Mouse (Mus musculus) midbrain, embryonic 16.5 days (tissue): ENCODE data around the gene Clec12a. TPM values are rescaled to one million over a fixed set of nuclear protein-coding genes. Genes with fewer than 3 reads are reported as not detected.

Source experiments
- ATAC-seq: fragments of 200-750 bp; cut with Nextera tagmentation; 2 replicates; pipeline ENCODE4 v1.8.0; 2017; ENCODE audit warnings: moderate TSS enrichment
- H3K27ac ChIP-seq: fragments of 300-500 bp; sonication (generic); 2 replicates; pipeline ENCODE4 v1.5.1; 2014; ENCODE audit warnings: mild to moderate bottlenecking, low read length, mixed read lengths
- H3K27me3 ChIP-seq: fragments of 300-500 bp; sonication (generic); 2 replicates; pipeline ENCODE4 v1.6.1; 2014; ENCODE audit warnings: low read depth, low read length, mixed read lengths; ENCODE audit not compliant: control insufficient read depth, insufficient read depth
- H3K36me3 ChIP-seq: fragments of 300-500 bp; sonication (generic); 2 replicates; pipeline ENCODE4 v1.6.1; 2014; ENCODE audit warnings: mild to moderate bottlenecking, low read length, moderate library complexity, mixed read lengths; ENCODE audit not compliant: control insufficient read depth, insufficient read depth
- H3K4me1 ChIP-seq: fragments of 300-500 bp; sonication (generic); 2 replicates; pipeline ENCODE4 v1.6.1; 2014; ENCODE audit warnings: mild to moderate bottlenecking, low read length, mixed read lengths; ENCODE audit not compliant: control insufficient read depth, insufficient read depth
- H3K4me2 ChIP-seq: fragments of 300-500 bp; sonication (generic); 2 replicates; pipeline ENCODE4 v1.6.1; 2014; ENCODE audit warnings: mild to moderate bottlenecking, low read length, mixed read lengths
- H3K4me3 ChIP-seq: fragments of 300-500 bp; sonication (generic); 2 replicates; pipeline ENCODE4 v1.5.1; 2014; ENCODE audit warnings: low read depth, mild to moderate bottlenecking, low read length, moderate library complexity, mixed read lengths
- H3K9ac ChIP-seq: fragments of 300-500 bp; sonication (generic); 2 replicates; pipeline ENCODE4 v1.6.1; 2014; ENCODE audit warnings: low read depth, low read length, mixed read lengths
- H3K9me3 ChIP-seq: fragments of 300-500 bp; sonication (generic); replicated peaks from 2 replicates; pipeline ENCODE4 v1.6.1; 2014; ENCODE audit warnings: mild to moderate bottlenecking, low read length, mixed read lengths; ENCODE audit not compliant: control insufficient read depth, poor library complexity, severe bottlenecking
- WGBS: fragments of 180-500 bp; shearing (Covaris S2); extraction: QIAGEN DNeasy Blood & Tissue Kit; methylation state at CpG from one replicate; pipeline ENCODE4 v1.1.7; 2014; 5-methylcytosine and 5-hydroxymethylcytosine counted together
- polyA plus RNA-seq: library from polyadenylated mRNA; unstranded; fragments of >200 nt; fragmentation: Nextera tagmentation; extraction: Ambion mirVana; gene quantifications from 2 replicates; pipeline ENCODE4 v1.2.1, GENCODE M21; 2015

The Clec12a gene
- polyA plus RNA-seq, 1 experiment from 2014 or later: 0.28 TPM

GRCm38 (mm10) chr6:129359515-129359914 lies 17.0 kb downstream of the Clec12a start:
- Histone ChIP-seq H3K4me1 (no peaks in the 10 kb centered on the region), H3K4me3 (no peak overlapping the region), H3K36me3 (no peaks in the 10 kb centered on the region), H3K9ac (no peak overlapping the region), H3K27ac (no peak overlapping the region), H3K9me3 (no peaks in the 10 kb centered on the region), H3K27me3 (no peaks in the 10 kb centered on the region), H3K4me2 (no peak overlapping the region)
- ATAC-seq: no peak
- 98% methylated on average over 2 of the region's 2 CpGs for WGBS

- H3K4me2 ChIP-seq: no peak overlapping the region
- ATAC-seq: no peak
- WGBS: 33% methylated on average over 1 of the region's 1 CpGs
Measured at GRCm38 (mm10) chr6:129363942-129364341, 21.5 kb downstream of the Clec12a start.

GRCm38 (mm10) chr6:129365959-129366359 lies 23.5 kb downstream of the Clec12a start:
- Histone ChIP-seq H3K27me3 (no peaks in the 10 kb centered on the region), H3K4me1 (no peaks in the 10 kb centered on the region), H3K4me2 (no peak overlapping the region), H3K4me3 (no peak overlapping the region), H3K9me3 (no peaks in the 10 kb centered on the region), H3K27ac (no peak overlapping the region), H3K36me3 (no peaks in the 10 kb centered on the region), H3K9ac (0 out of 2 replicates have a peak overlapping the region, but pooled peaks have one; percentile 20)
- 14% methylated on average over 6 of the region's 6 CpGs for WGBS
- ATAC-seq: peak; percentile 76

More at GRCm38 (mm10) chr6:129363942-129364341, 21.5 kb downstream of the Clec12a start:
- Histone ChIP-seq H3K4me1 (no peaks in the 10 kb centered on the region), H3K4me3 (no peak overlapping the region), H3K9me3 (no peaks in the 10 kb centered on the region), H3K9ac (no peak overlapping the region), H3K27ac (no peak overlapping the region), H3K27me3 (no peaks in the 10 kb centered on the region), H3K36me3 (no peaks in the 10 kb centered on the region)

GRCm38 (mm10) chr6:129369374-129370132 lies 27.1 kb downstream of the Clec12a start:
- Histone ChIP-seq H3K9ac (no peak overlapping the region), H3K27ac (no peak overlapping the region), H3K4me3 (no peak overlapping the region), H3K4me1 (no peaks in the 10 kb centered on the region), H3K27me3 (no peaks in the 10 kb centered on the region), H3K9me3 (no peaks in the 10 kb centered on the region), H3K36me3 (no peaks in the 10 kb centered on the region), H3K4me2 (no peak overlapping the region)
- no peak for ATAC-seq
- WGBS: 80% methylated on average over 7 of the region's 7 CpGs

GRCm38 (mm10) chr6:129374937-129375471 lies 32.5 kb downstream of the Clec12a start:
- ATAC-seq: no peak
- H3K27ac ChIP-seq: no peak overlapping the region
- no peaks in the 10 kb centered on the region for H3K36me3 ChIP-seq
- H3K27me3 ChIP-seq: no peaks in the 10 kb centered on the region
- H3K4me3 ChIP-seq: no peak overlapping the region
- no peaks in the 10 kb centered on the region for H3K4me1 ChIP-seq
- H3K9me3 ChIP-seq: no peaks in the 10 kb centered on the region
- H3K9ac ChIP-seq: no peak overlapping the region
- WGBS: 93% methylated on average over 2 of the region's 2 CpGs
- H3K4me2 ChIP-seq: no peak overlapping the region

GRCm38 (mm10) chr6:129380454-129380853 lies 38.0 kb downstream of the Clec12a start:
- ATAC-seq: no peak
- Histone ChIP-seq H3K27ac (no peak overlapping the region), H3K4me3 (no peak overlapping the region), H3K9ac (no peak overlapping the region), H3K4me1 (0 out of 2 replicates have a peak, but pooled peaks cover 2% of the 10 kb centered on the region), H3K36me3 (no peaks in the 10 kb centered on the region), H3K9me3 (no peaks in the 10 kb centered on the region), H3K4me2 (no peak overlapping the region), H3K27me3 (no peaks in the 10 kb centered on the region)
- 73% methylated on average over 4 of the region's 4 CpGs for WGBS

GRCm38 (mm10) chr6:129381736-129382135 lies 39.2 kb downstream of the Clec12a start:
- H3K36me3 ChIP-seq: no peaks in the 10 kb centered on the region
- H3K4me2 ChIP-seq: no peak overlapping the region
- H3K9ac ChIP-seq: no peak overlapping the region
- no peaks in the 10 kb centered on the region for H3K9me3 ChIP-seq
- WGBS: 84% methylated on average over 1 of the region's 1 CpGs
- ATAC-seq: no peak
- H3K27me3 ChIP-seq: no peaks in the 10 kb centered on the region
- no peak overlapping the region for H3K4me3 ChIP-seq
- no peak overlapping the region for H3K27ac ChIP-seq
- 0 out of 2 replicates have a peak, but pooled peaks cover 2% of the 10 kb centered on the region for H3K4me1 ChIP-seq

GRCm38 (mm10) chr6:129383466-129383865 lies 41.0 kb downstream of the Clec12a start:
- H3K9ac ChIP-seq: no peak overlapping the region
- H3K4me1 ChIP-seq: 0 out of 2 replicates have a peak, but pooled peaks cover 2% of the 10 kb centered on the region
- no peak overlapping the region for H3K27ac ChIP-seq
- no peaks in the 10 kb centered on the region for H3K9me3 ChIP-seq
- ATAC-seq: no peak
- H3K4me3 ChIP-seq: no peak overlapping the region
- H3K36me3 ChIP-seq: no peaks in the 10 kb centered on the region
- H3K4me2 ChIP-seq: no peak overlapping the region
- WGBS: 83% methylated on average over 3 of the region's 3 CpGs
- H3K27me3 ChIP-seq: no peaks in the 10 kb centered on the region

- H3K4me1 ChIP-seq: 0 out of 2 replicates have a peak, but pooled peaks cover 2% of the 10 kb centered on the region
- no peaks in the 10 kb centered on the region for H3K9me3 ChIP-seq
- H3K27ac ChIP-seq: no peak overlapping the region
- ATAC-seq: no peak
- no peaks in the 10 kb centered on the region for H3K36me3 ChIP-seq
- H3K4me3 ChIP-seq: no peak overlapping the region
- no peak overlapping the region for H3K4me2 ChIP-seq
- H3K27me3 ChIP-seq: no peaks in the 10 kb centered on the region
- 67% methylated on average over 4 of the region's 4 CpGs for WGBS
- H3K9ac ChIP-seq: no peak overlapping the region
Measured at GRCm38 (mm10) chr6:129385000-129385399, 42.5 kb downstream of the Clec12a start.
